Mouse (Mus musculus): ENCODE measurements at regions not wholly inside any gene's neighbourhood (a gene's known extent, or its start where the extent isn't known, plus 50 kb on each side); places are given as distances from the start of the nearest gene placed in this dataset.

DNA sequence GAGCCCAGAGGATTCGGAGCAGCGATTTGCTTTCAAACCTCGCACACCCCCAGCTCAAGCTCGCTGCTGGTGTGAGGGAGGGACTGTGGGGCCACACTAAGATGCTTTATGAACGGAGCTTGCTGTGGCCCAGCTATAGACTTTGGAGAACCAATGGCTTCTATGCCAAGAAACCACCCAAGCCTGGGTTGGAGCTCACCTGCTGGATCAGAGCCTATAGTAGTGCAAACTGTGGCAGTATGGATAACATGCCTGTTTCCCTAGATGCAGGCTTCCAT is 142.5 kb upstream of the A230072I06Rik start:
- DNase-seq (ENCODE audit: low spot score in 2 of 2) = no peak

DNA sequence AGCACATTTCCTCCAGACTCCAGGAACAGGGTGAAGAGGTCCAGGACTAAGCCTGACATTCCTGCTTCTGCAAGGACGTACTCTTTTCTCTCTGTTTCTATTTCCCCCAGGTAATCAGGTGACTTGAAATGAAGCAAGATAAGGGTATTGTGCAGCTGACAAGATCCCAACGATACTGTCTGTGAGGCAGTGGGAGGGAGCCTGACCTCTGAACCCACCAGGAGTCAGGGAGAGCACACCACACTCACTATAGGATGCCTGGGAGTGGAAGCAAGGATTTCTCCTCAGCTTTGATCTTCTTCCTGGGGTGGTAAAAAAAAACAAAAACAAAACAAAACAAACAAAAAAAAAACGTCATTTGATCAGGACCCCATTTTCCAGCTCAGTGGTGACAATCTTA is 141.1 kb upstream of the A230072I06Rik start:
- no peak for DNase-seq (ENCODE audit: low spot score in 2 of 2)

DNA sequence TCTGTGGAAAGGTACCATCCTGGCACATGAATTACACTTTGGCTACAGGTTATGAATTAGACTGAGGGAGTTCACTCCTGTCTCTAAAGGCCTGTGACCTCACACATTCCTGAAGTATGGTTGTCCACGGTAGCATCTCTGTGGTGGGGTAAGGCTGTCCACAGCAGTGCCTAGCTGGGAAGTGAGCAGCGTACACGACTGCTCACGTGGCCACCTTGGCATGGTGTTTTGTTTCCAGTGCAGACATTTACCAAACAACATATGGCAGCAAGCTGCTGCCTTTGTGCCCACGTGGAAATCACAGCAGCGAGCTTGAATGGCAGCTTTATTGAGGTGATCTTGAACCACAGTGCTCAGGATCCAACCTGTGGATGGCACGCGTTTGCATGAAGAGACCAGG is 140.7 kb upstream of the A230072I06Rik start:
- DNase-seq (ENCODE audit: low spot score in 2 of 2) = no peak

DNA sequence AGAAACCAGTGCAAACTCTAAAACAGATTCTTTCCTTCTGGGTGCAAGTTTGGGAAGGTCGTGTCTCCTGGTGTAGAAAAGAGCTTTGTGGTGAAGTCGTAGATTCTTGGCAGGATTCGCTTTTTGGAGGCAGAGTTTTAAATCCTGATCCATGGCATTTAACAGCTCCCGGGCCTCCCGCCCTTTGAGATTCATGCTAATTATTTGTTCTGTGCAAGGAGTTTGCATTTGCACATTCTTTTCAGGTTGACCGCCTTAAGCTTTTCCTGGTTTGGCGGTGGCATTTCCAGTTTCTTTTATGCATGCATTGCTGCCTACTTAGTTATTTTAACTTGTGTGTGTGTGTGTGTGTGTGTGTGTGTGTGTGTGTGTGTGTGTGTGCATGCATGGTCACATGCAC is 126.9 kb upstream of the A230072I06Rik start:
- no peak for DNase-seq (ENCODE audit: low spot score in 2 of 2)

DNA sequence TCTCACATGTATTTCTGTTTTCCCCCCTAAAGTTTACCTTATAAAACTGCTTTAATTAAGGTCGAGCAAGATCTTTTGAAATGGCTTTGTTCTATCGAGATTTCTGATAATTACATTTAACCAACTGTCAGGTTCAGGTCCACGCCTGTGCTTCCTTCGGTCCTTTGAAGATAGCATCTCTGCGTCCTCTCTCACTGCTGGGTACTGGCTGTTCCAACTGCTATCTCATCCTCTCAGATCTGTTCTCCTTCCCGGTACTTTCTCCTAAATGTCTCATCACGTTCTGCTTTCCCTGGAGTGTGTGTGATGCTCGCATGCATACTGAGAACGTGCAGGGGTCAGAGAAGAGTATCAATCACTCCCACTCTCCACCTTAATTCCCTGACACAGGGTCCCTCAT is 125.8 kb upstream of the A230072I06Rik start:
- no peak for DNase-seq (ENCODE audit: low spot score in 2 of 2)

DNA sequence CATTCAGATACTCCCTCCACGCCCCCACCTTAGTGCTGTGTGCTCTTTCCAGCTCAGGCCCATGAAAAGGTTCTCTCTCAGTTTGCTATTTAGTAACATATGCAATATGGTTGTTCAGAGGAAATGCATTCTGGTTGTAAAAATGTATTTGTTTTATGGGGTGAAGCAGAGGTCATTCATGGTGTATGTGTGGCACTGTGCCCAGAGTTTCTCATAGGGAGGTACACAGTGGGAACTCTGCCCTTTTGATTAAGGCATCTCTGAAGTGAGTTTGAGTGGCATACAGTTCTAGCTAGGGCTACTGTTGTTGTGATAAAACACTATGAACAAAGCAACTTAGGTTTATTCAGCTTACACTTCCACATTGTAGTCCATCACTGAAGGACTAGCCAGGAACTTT is 121.7 kb upstream of the A230072I06Rik start:
- DNase-seq (ENCODE audit: low spot score in 2 of 2) = no peak

DNA sequence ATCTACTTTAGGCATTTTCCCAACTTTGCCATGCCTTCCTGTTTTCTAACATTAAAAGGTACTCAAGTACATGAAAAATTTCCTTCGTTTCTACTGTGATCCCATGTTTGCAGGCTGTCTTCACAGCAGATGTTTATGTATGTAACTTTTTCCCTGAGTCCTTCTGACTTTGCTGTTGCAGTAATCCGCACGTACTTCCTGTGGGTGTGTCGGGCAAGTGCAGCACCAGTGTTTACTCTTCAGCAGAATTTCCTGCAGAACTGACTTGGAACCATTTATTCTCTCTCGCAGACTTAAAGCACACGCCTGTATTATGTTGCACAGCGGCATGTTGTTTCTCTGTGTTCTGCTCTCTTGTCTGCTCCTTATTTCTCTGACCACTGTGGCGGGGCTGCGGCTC is 120.4 kb upstream of the A230072I06Rik start:
- DNase-seq (ENCODE audit: low spot score in 2 of 2) = no peak

DNA sequence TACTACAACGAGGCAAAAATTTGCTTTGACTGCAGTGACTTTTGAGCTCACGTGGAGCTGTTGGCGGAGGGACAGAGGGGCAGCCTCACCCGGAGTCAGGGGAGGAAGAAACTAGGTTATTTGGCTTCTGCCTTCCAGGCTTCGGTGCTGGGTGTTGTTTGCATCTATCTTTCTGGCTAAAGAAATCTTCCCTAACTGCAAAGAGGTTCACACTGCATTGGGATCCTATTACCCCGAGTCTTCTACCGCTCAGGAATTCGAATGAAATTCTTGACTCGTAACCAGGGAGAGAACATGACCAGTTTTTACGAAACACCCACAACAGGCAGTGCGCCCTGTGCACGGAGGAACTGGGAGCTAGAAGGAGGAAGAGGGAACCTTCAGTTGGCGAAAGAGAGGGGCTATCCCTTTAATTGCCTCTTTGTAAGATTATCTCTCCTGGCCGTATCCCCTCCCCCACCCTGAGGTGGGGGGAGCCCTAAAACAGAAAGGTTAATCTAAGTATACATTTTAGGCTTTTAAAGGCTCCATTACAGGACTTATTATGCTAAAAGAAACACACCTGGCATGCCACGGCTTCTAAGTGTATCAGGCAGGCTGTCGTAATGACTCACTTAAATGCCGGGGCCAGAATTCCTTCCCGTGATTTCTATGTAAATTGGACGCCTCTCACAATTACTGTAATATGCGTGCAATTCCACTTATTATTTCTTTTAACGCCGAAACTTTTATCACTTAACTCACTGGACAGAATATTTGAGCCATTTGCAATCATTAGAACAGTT is 115.5 kb upstream of the A230072I06Rik start:
- no peak for DNase-seq (ENCODE audit: low spot score in 2 of 2)

DNA sequence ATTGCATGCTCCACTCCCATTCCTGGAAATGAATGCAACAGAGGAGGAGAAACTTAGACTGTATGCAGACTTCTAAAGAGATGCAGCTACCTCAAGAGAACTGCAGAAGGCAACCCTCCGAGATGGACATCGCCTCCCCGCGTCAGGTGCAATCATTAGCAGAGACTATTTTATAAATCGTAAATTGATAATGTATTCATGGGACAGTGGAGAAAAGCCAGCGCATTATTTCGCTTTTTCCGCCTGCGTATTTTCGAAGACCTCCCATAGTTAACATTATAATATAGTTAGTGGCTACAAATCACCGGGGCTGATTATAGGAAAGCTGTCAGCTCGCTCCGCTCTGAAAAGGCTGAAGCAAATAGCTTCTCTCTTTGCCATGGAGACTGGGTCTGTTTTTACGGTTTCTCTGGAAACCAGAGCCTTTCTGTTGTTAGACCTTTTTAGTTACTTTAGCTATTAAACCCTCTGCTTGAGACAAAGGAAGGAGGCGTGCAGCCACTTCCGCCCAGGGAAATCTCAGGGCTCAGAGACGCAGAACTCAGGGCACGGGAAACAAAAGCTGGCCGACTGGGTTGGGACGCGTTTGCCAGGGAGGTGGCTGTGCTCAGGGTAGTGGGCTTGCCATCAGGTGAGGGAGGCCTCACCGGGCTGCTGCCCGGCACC is 113.0 kb upstream of the A230072I06Rik start:
- no peak for DNase-seq (ENCODE audit: low spot score in 2 of 2)

DNA sequence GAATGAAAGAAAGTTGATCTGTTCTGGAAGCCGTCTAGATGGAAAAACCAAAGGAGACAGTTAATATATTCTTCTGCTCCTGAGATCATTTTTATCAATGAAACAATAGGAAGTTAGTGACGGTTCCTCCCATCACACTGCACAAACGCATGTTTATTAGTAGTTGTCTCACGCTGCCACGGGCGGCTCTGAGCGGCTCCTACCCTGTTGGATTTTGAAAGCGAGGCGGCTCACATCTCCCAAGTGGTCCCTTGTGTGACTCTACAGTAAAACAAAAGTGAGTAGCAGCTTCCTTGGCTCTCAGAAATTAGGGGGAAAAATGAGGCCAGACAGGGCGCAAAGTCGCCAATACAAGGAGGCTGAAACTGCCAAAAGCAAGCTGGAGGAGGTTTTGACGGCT is 106.8 kb upstream of the A230072I06Rik start:
- DNase-seq (ENCODE audit: low spot score in 2 of 2) = no peak

DNA sequence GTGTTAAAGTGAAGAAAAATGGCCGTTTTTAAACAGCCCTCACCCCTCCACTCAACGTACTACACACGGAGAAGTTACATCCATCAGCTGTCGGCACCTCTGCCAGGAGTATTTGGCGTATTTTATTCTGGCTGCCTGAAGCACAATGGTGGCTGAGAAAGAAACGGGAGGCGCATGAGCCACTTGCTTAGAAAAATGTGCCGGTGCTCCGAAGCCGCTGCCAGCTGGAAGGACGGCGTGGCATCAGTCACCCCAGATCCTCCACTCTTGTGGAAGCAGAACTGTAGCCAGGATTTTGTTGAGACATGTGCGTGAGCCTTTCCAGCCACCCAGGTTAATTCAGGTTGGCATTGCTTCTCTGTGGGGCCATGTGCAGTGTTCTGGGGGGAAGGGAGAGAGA is 103.1 kb upstream of the A230072I06Rik start:
- no peak for DNase-seq (ENCODE audit: low spot score in 2 of 2)

DNA sequence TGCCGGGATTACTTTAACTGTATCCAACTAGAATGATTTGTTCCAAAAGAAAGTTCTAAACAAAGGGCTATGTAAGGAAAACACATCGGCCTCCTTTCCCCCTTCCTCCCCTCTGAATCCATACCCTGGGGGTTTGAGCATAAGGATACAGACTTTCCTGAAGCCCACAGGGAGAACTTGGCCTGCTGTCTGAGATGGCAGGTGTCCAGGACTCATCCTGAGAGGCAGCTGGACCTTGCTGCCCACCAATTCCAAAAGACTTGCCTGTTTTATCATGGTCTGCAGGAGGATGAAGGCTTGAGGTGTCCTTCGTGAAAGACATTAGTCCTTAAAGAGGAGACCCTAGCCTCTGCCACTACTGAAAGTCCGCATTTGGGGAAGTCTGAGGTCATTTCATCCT is 94.0 kb upstream of the A230072I06Rik start:
- no peak for DNase-seq (ENCODE audit: low spot score in 2 of 2)

DNA sequence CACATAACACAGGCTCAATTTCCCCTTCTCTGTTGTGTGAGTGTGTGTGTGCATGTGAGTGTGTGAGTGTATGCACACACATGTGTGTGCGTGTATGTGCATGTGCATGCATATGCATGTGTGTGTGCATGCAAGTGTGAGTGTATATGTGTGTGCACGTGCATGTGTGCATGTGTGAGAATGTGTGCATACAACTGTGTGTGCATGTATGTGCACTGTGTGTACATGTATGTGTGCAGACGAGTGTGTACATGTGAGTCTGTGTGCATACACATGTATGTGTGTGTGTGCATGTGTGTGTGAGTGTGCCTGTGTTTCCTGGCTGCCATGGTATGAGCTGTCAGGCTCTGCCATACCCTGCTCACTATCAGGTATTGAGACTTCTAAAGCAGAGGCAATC is 91.3 kb upstream of the A230072I06Rik start:
- DNase-seq (ENCODE audit: low spot score in 2 of 2) = no peak

DNA sequence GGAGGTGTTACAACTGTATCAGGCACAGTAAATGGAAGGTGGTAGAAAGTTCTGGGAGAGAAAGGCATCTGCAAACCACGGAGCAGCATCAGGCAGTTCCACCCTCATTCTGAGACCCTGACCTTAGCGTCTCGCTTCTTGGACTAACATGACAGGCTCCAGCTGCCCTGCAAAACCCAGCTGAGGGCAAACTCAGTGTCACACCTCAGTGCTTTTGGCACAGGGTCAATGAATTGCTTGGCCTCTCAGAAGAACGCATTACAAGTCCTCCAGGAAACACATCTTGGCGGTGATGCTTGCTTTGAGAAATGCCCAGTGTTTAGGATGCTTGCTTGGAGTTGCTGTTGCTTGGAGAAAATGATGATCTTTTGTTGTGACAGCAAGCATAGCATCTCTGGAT is 90.2 kb upstream of the A230072I06Rik start:
- no peak for DNase-seq (ENCODE audit: low spot score in 2 of 2)

DNA sequence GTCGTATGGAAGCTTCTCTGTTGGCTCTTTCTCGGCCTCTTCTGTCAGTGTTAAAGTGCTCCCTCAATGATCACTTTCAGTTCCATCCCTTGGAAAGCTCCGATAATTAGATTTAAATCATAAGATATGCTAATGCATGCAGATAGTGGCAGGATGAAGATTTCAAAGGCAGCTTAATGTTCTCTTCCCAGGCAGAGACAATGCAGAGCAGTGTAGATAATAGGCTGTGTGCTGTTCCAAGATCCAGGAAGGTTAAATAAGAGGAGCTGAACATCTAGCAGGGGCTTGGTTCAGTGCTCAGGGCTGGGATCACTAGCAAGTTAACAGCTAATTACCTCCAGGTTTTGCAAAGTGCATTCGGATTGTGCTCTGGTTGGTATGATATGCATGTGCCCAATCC is 89.7 kb upstream of the A230072I06Rik start:
- no peak for DNase-seq (ENCODE audit: low spot score in 2 of 2)

DNA sequence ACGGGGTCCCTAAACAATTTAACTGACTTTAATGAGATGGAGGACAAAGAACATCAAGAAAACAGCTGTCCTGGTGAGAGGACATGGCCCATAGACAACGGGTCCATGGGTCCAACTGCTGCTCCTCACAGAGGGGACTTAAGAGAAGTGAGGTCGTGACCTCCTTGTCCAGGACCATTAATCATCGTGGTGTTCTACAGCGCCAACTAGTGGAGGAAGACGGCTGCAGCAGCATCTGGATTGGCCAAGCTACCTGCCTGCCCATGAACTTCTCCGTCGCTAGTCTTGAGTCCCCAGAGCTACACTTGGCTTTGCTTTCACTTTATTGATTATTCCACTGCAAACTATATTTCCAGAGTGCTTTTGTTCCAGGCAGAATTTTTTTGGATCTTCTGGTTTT is 86.6 kb upstream of the A230072I06Rik start:
- no peak for DNase-seq (ENCODE audit: low spot score in 2 of 2)

DNA sequence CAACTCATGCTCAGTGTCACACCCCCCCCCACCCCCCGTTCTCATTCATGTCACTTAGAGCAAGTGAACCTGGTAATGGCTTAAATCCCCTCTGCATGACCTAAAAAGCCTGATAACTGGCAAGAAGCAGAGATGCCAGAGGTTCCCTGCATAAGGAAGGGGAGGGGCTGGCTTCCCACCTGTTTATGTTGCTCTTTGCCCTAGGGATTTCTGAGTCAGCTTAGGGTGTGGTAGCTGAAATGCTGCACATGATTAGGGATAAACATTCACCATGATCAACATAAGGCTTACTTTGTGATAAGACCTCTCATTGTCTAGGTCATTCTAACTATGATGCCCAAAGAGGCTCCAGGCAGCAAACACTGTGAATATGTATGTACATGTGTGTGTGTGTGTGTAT is 72.7 kb upstream of the A230072I06Rik start:
- no peak for DNase-seq (ENCODE audit: low spot score in 2 of 2)

DNA sequence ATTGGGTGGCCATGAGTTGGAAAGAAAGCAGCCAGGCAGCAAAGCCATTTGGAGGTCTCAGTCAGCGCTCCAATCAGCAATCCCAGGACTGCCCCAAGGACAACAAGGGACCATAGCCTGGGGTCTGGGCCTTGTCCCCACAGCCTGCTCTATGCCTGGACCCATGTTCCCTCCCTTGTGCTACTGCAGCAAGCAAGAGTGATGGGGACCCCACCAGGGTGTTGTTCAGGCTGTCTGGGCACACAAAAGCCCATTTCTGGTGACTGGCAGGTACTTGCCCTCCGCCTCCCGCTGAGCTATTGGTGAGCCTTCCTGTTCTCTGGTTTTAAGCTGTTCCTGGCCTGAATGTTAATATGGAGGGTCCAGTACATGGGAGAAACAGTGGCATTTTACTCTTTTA is 71.2 kb upstream of the A230072I06Rik start:
- DNase-seq (ENCODE audit: low spot score in 2 of 2) = no peak

DNA sequence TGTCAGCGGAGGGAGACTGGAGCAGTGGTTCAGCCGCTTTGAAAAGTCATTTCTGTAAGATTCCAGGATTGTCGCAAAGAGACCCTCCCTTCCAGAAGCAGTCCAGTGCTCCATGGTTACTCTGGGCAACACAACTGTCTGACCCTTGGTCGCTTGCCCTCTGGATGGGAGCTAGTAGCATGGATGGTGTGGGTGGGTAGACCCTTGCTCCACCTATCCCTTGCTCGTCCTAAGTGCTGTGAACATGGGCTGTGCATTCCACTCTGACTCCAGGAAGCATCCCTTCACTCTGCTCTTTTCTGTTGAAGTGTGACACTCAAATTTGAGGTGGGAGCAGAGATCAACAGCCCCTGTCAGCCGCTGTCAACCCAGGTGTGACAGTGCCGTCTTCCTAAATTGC is 64.8 kb upstream of the A230072I06Rik start:
- DNase-seq (ENCODE audit: low spot score in 2 of 2) = no peak

DNA sequence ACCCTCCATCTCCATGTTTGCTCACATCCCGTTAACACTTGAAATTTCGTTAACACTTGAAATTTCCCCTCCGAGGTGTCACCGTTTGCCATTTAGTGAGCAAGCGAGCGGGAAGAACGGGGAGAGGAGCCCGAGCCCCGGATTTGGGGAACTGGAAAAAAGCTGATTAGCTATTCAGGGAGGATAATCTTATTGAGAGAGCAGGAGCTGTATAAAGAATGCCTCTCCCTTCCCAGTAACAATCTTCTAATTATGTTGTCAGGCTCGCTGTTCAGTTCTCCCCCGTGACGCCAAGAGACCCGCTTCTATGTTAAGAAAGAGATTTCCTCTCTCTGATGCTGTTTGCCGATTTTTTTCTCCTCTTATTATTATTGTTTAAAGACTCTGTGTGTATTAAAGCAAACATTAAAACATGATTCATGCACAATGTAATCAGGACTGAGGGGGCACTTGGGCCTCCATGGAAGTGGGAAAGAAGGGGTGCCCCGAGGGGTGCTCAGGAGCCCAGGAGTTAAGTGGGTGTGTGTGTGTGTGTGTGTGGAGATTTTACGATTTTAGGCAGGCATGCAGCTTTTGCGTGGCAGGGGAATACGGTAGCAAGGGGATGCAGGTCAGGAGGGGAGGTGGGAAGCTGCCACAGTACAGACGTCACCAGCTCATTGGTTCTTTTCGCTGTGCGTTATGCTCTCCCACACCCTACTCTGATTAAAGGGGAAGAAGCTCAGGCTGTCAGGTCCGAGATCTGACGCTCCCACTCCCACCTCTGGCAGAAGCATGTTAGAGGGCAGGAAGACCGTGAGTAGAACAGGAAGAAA is 64.2 kb upstream of the A230072I06Rik start:
- DNase-seq (ENCODE audit: low spot score in 2 of 2) = no peak

DNA sequence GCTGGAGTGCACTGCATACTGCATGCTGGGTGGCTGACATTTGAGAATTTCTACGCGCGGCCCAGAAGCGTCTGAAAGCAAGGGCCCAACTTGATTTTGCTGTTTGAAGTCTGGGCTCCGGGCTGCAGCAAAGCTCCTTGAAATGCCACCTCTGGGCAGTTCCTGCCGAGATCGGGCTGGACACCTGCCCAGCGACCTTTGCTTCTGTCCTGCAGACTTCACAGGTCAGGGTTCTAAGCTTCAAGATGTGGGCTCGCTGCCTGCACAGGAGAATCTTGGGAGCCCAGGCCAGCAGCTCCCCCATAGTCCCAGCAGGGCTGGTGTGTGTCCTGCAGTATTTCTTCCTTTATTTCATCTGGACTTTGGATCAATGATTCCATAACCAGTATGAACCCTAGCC is 57.1 kb upstream of the A230072I06Rik start:
- no peak for DNase-seq (ENCODE audit: low spot score in 2 of 2)

DNA sequence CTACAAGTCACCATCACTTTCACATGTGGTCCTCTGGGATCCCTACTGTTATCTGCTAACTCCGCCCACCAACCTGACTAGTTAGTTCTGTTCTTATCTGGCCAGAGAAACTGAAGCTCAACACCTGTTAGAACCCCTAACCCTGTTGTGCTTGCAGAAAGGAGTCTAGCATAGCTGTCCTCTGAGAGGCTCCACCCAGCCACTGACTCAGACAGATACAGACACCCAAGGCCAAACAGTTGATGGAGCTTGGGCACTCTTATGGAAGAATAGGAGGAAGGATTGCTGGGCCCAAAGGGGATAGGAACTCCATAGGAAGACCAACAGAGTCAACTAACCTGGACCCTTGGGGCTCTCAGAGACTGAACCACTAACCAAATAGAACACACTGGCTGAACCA is 55.2 kb upstream of the A230072I06Rik start:
- no peak for DNase-seq (ENCODE audit: low spot score in 2 of 2)
